ENCODE assay signal across 8 mouse cellular contexts in genomic region chr10:127661291-127661914, GRCm38 (mm10). TPM values are rescaled to one million over a fixed set of nuclear protein-coding genes. Genes with fewer than 3 reads are reported as not detected.
A peak's percentile ranks its signal among the peaks of the same experiment; 100 is the strongest.
DNase-seq lines count a peak whose midpoint lies in the region; ATAC-seq lines count a peak whose summit lies in the region.

No protein-coding gene starts in this region.

- peak overlapping the region; percentile 78 for H3K27ac ChIP-seq in heart, embryonic 11.5 days (ENCODE audit: low read depth, low read length)
- H3K27ac ChIP-seq in embryonic facial prominence, embryonic 11.5 days (replicated peaks; ENCODE audit: low read depth, low read length) = 0 out of 2 replicates have a peak overlapping the region, but pooled peaks have one; percentile 28
- H3K27ac ChIP-seq in hindbrain, embryonic 14.5 days = no peak overlapping the region
- peak overlapping the region; percentile 46 for H3K27ac ChIP-seq in liver, embryonic 12.5 days
- peak overlapping the region; percentile 82 for H3K27ac ChIP-seq in stomach, embryonic 15.5 days

- H3K9me3 ChIP-seq in heart, embryonic 11.5 days (replicated peaks; ENCODE audit: control insufficient read depth, low read length) = no peaks in the 10 kb centered on the region
- H3K9me3 ChIP-seq in embryonic facial prominence, embryonic 11.5 days (replicated peaks; ENCODE audit: control insufficient read depth, low read length) = no peaks in the 10 kb centered on the region
- H3K9me3 ChIP-seq in hindbrain, embryonic 14.5 days (ENCODE audit: control insufficient read depth, low read length) = no peaks in the 10 kb centered on the region
- no peaks in the 10 kb centered on the region for H3K9me3 ChIP-seq in liver, embryonic 12.5 days (replicated peaks)
- H3K9me3 ChIP-seq in stomach, embryonic 15.5 days = no peaks in the 10 kb centered on the region

- H3K36me3 ChIP-seq in heart, embryonic 11.5 days (ENCODE audit: control insufficient read depth, insufficient read depth, low read length) = peaks cover 11% of the 10 kb centered on the region
- H3K36me3 ChIP-seq in embryonic facial prominence, embryonic 11.5 days (replicated peaks; ENCODE audit: control insufficient read depth, insufficient read depth, low read depth, low read length) = peaks cover 2% of the 10 kb centered on the region; the same call in 1 of the 2 replicates
- no peaks in the 10 kb centered on the region for H3K36me3 ChIP-seq in hindbrain, embryonic 14.5 days (replicated peaks; ENCODE audit: control insufficient read depth, insufficient read depth)
- H3K36me3 ChIP-seq in liver, embryonic 12.5 days = peaks cover 26% of the 10 kb centered on the region
- peaks cover 17% of the 10 kb centered on the region; the same call in 1 of the 2 replicates for H3K36me3 ChIP-seq in stomach, embryonic 15.5 days

- peak overlapping the region; percentile 71 for H3K4me2 ChIP-seq in heart, embryonic 11.5 days
- peak overlapping the region; percentile 27 for H3K4me2 ChIP-seq in embryonic facial prominence, embryonic 11.5 days (ENCODE audit: low read depth, low read length)
- peak overlapping the region; percentile 29 for H3K4me2 ChIP-seq in hindbrain, embryonic 14.5 days (replicated peaks)
- peak overlapping the region; percentile 63 for H3K4me2 ChIP-seq in liver, embryonic 12.5 days
- peak overlapping the region; percentile 49 for H3K4me2 ChIP-seq in stomach, embryonic 15.5 days

- H3K4me3 ChIP-seq in heart, embryonic 11.5 days (ENCODE audit: low read depth, low read length) = peak overlapping the region; percentile 32
- H3K4me3 ChIP-seq in embryonic facial prominence, embryonic 11.5 days (ENCODE audit: low read depth, low read length) = peak overlapping the region; percentile 6; the same call in 1 of the 2 replicates
- H3K4me3 ChIP-seq in hindbrain, embryonic 14.5 days (replicated peaks; ENCODE audit: low read length) = no peak overlapping the region
- H3K4me3 ChIP-seq in liver, embryonic 12.5 days = peak overlapping the region; percentile 28
- peak overlapping the region; percentile 23 for H3K4me3 ChIP-seq in stomach, embryonic 15.5 days (replicated peaks)

- H3K9ac ChIP-seq in heart, embryonic 11.5 days (ENCODE audit: low read depth, low read length) = peak overlapping the region; percentile 65
- no peak overlapping the region; the same call in 1 of the 2 replicates for H3K9ac ChIP-seq in embryonic facial prominence, embryonic 11.5 days (replicated peaks; ENCODE audit: low read length)
- no peak overlapping the region for H3K9ac ChIP-seq in hindbrain, embryonic 14.5 days
- no peak overlapping the region for H3K9ac ChIP-seq in liver, embryonic 12.5 days
- H3K9ac ChIP-seq in stomach, embryonic 15.5 days = no peak overlapping the region

- no peak for ATAC-seq in heart, embryonic 11.5 days (replicated peaks; ENCODE audit: insufficient number of reproducible peaks, low FRiP score, low TSS enrichment)
- ATAC-seq in embryonic facial prominence, embryonic 11.5 days (replicated peaks; ENCODE audit: insufficient number of reproducible peaks, low FRiP score, low TSS enrichment, low read depth) = no peak
- ATAC-seq in hindbrain, embryonic 14.5 days (ENCODE audit: low FRiP score) = no peak
- ATAC-seq in liver, embryonic 12.5 days = no peak
- ATAC-seq in stomach, embryonic 15.5 days (ENCODE audit: insufficient read depth, low FRiP score, low read depth) = no peak

- DNase-seq in heart, adult 9 months (ENCODE audit: low spot score in 2 of 2) = no peak
- no peak for DNase-seq in embryonic facial prominence, embryonic 11.5 days (ENCODE audit: low spot score)
- no peak for DNase-seq in hindbrain, embryonic 14.5 days (ENCODE audit: low spot score)
- no peak for DNase-seq in spleen, postnatal 10 days (ENCODE audit: low spot score in 2 of 2)
- DNase-seq in urinary bladder, adult 2 months (ENCODE audit: low spot score) = no peak

- peaks cover 10% of the 10 kb centered on the region for H3K27me3 ChIP-seq in heart, embryonic 11.5 days (ENCODE audit: control insufficient read depth, insufficient read depth, low read length)
- peaks cover 2% of the 10 kb centered on the region; the same call in 1 of the 2 replicates for H3K27me3 ChIP-seq in embryonic facial prominence, embryonic 11.5 days (ENCODE audit: control insufficient read depth, insufficient read depth, low read length)
- H3K27me3 ChIP-seq in hindbrain, embryonic 14.5 days (ENCODE audit: control insufficient read depth, insufficient read depth, low read length) = peaks cover 59% of the 10 kb centered on the region
- peaks cover 53% of the 10 kb centered on the region for H3K27me3 ChIP-seq in liver, embryonic 12.5 days (replicated peaks)
- H3K27me3 ChIP-seq in stomach, embryonic 15.5 days (replicated peaks) = no peaks in the 10 kb centered on the region

- H3K4me1 ChIP-seq in heart, embryonic 11.5 days (ENCODE audit: control insufficient read depth, insufficient read depth, low read length) = peaks cover 40% of the 10 kb centered on the region
- peaks cover 26% of the 10 kb centered on the region for H3K4me1 ChIP-seq in embryonic facial prominence, embryonic 11.5 days (ENCODE audit: control insufficient read depth, insufficient read depth, low read length)
- H3K4me1 ChIP-seq in hindbrain, embryonic 14.5 days (replicated peaks; ENCODE audit: control insufficient read depth, insufficient read depth, low read length) = peaks cover 15% of the 10 kb centered on the region
- peaks cover 51% of the 10 kb centered on the region for H3K4me1 ChIP-seq in liver, embryonic 12.5 days
- peaks cover 49% of the 10 kb centered on the region for H3K4me1 ChIP-seq in stomach, embryonic 15.5 days

- 15% methylated on average over 14 of the region's 14 CpGs for WGBS in heart, embryonic 11.5 days (ENCODE audit: insufficient replicate concordance)
- 23% methylated on average over 14 of the region's 14 CpGs for WGBS in embryonic facial prominence, embryonic 11.5 days
- WGBS in hindbrain, embryonic 14.5 days = 14% methylated on average over 14 of the region's 14 CpGs
- WGBS in liver, embryonic 12.5 days (ENCODE audit: insufficient replicate concordance) = 27% methylated on average over 14 of the region's 14 CpGs
- 23% methylated on average over 14 of the region's 14 CpGs for WGBS in stomach, embryonic 15.5 days

RNA-seq across cellular contexts. Expression of gene Nemp1, which starts 5.3 kb away (rescaled TPM):
- polyA plus RNA-seq in heart, embryonic 11.5 days (2014; fragmentation: Nextera tagmentation; extraction: Ambion mirVana) = 6.7 and 8.4 TPM in 2 replicates
- 11.2 and 11.7 TPM in 2 replicates for polyA plus RNA-seq in embryonic facial prominence, embryonic 11.5 days (2014; fragmentation: Nextera tagmentation; extraction: Ambion mirVana)
- 3.3 and 4.3 TPM in 2 replicates for polyA plus RNA-seq in hindbrain, embryonic 14.5 days (2014; fragmentation: Nextera tagmentation; extraction: Ambion mirVana)
- 7.0 and 8.0 TPM in 2 replicates for polyA plus RNA-seq in liver, embryonic 12.5 days (2016; fragmentation: Nextera tagmentation; extraction: Ambion mirVana)
- 7.8 and 8.6 TPM in 2 replicates for polyA plus RNA-seq in stomach, embryonic 15.5 days (2015; fragmentation: Nextera tagmentation; extraction: Ambion mirVana)
- polyA plus RNA-seq in urinary bladder, adult 2 months (2012; rRNA removed) = 8.3 and 9.1 TPM in 2 replicates

RNA-seq across cellular contexts. Expression of gene Nab2, which starts 7.0 kb away (rescaled TPM):
- polyA plus RNA-seq in heart, embryonic 11.5 days (2014; fragmentation: Nextera tagmentation; extraction: Ambion mirVana) = 7.9 and 10.1 TPM in 2 replicates
- 8.0 and 9.3 TPM in 2 replicates for polyA plus RNA-seq in embryonic facial prominence, embryonic 11.5 days (2014; fragmentation: Nextera tagmentation; extraction: Ambion mirVana)
- polyA plus RNA-seq in hindbrain, embryonic 14.5 days (2014; fragmentation: Nextera tagmentation; extraction: Ambion mirVana) = 2.3 and 2.6 TPM in 2 replicates
- 2.6 and 3.4 TPM in 2 replicates for polyA plus RNA-seq in liver, embryonic 12.5 days (2016; fragmentation: Nextera tagmentation; extraction: Ambion mirVana)
- 10.8 and 13.3 TPM in 2 replicates for polyA plus RNA-seq in stomach, embryonic 15.5 days (2015; fragmentation: Nextera tagmentation; extraction: Ambion mirVana)
- polyA plus RNA-seq in urinary bladder, adult 2 months (2012; rRNA removed) = 27.5 and 29.1 TPM in 2 replicates

RNA-seq across cellular contexts. Expression of gene Stat6, which starts 18.6 kb away (rescaled TPM):
- 21.0 and 27.1 TPM in 2 replicates for polyA plus RNA-seq in heart, embryonic 11.5 days (2014; fragmentation: Nextera tagmentation; extraction: Ambion mirVana)
- polyA plus RNA-seq in embryonic facial prominence, embryonic 11.5 days (2014; fragmentation: Nextera tagmentation; extraction: Ambion mirVana) = 8.1 and 8.2 TPM in 2 replicates
- polyA plus RNA-seq in hindbrain, embryonic 14.5 days (2014; fragmentation: Nextera tagmentation; extraction: Ambion mirVana) = 4.7 and 5.5 TPM in 2 replicates
- 19.2 and 19.4 TPM in 2 replicates for polyA plus RNA-seq in liver, embryonic 12.5 days (2016; fragmentation: Nextera tagmentation; extraction: Ambion mirVana)
- polyA plus RNA-seq in stomach, embryonic 15.5 days (2015; fragmentation: Nextera tagmentation; extraction: Ambion mirVana) = 35.0 and 37.1 TPM in 2 replicates
- polyA plus RNA-seq in urinary bladder, adult 2 months (2012; rRNA removed) = 78.1 and 88.7 TPM in 2 replicates

RNA-seq across cellular contexts. Expression of gene Lrp1, which starts 40.5 kb away (rescaled TPM):
- polyA plus RNA-seq in heart, embryonic 11.5 days (2014; fragmentation: Nextera tagmentation; extraction: Ambion mirVana) = 32.8 and 34.6 TPM in 2 replicates
- 55.5 and 59.0 TPM in 2 replicates for polyA plus RNA-seq in embryonic facial prominence, embryonic 11.5 days (2014; fragmentation: Nextera tagmentation; extraction: Ambion mirVana)
- 118 and 119 TPM in 2 replicates for polyA plus RNA-seq in hindbrain, embryonic 14.5 days (2014; fragmentation: Nextera tagmentation; extraction: Ambion mirVana)
- 22.8 and 26.5 TPM in 2 replicates for polyA plus RNA-seq in liver, embryonic 12.5 days (2016; fragmentation: Nextera tagmentation; extraction: Ambion mirVana)
- polyA plus RNA-seq in stomach, embryonic 15.5 days (2015; fragmentation: Nextera tagmentation; extraction: Ambion mirVana) = 77.0 and 87.0 TPM in 2 replicates
- 242 and 366 TPM in 2 replicates for polyA plus RNA-seq in urinary bladder, adult 2 months (2012; rRNA removed)

RNA-seq across cellular contexts. Expression of gene Myo1a, which starts 43.6 kb away (rescaled TPM):
- 0.14 and 0.49 TPM in 2 replicates for polyA plus RNA-seq in heart, embryonic 11.5 days (2014; fragmentation: Nextera tagmentation; extraction: Ambion mirVana)
- 0.40 and 0.55 TPM in 2 replicates for polyA plus RNA-seq in embryonic facial prominence, embryonic 11.5 days (2014; fragmentation: Nextera tagmentation; extraction: Ambion mirVana)
- 0.37 and 0.76 TPM in 2 replicates for polyA plus RNA-seq in hindbrain, embryonic 14.5 days (2014; fragmentation: Nextera tagmentation; extraction: Ambion mirVana)
- 0.06 and 0.13 TPM in 2 replicates for polyA plus RNA-seq in liver, embryonic 12.5 days (2016; fragmentation: Nextera tagmentation; extraction: Ambion mirVana)
- 15.3 and 17.1 TPM in 2 replicates for polyA plus RNA-seq in stomach, embryonic 15.5 days (2015; fragmentation: Nextera tagmentation; extraction: Ambion mirVana)
- 0.22 and 0.39 TPM in 2 replicates for polyA plus RNA-seq in urinary bladder, adult 2 months (2012; rRNA removed)
